Mouse (Mus musculus) adrenal gland, adult 18-20 months (tissue): ENCODE measurements around the gene 9530053A07Rik. TPM values are rescaled to one million over a fixed set of nuclear protein-coding genes. Genes with fewer than 3 reads are reported as not detected.

Source experiments
- DNase-seq, 2 experiments: peaks; one replicate each; pipeline ENCODE4 v3.0.0; 2021 to 2022; ENCODE audit warnings: low spot score in 2 of 2
- total RNA-seq, 2 experiments: library from RNA; stranded (reverse); gene quantifications; 1 replicate in 1 of 2; 2 replicates in 1 of 2; pipeline ENCODE4 v1.2.3; 2021

9530053A07Rik gene
- total RNA-seq, 2 experiments from 2014 or later, result not detected

DNA sequence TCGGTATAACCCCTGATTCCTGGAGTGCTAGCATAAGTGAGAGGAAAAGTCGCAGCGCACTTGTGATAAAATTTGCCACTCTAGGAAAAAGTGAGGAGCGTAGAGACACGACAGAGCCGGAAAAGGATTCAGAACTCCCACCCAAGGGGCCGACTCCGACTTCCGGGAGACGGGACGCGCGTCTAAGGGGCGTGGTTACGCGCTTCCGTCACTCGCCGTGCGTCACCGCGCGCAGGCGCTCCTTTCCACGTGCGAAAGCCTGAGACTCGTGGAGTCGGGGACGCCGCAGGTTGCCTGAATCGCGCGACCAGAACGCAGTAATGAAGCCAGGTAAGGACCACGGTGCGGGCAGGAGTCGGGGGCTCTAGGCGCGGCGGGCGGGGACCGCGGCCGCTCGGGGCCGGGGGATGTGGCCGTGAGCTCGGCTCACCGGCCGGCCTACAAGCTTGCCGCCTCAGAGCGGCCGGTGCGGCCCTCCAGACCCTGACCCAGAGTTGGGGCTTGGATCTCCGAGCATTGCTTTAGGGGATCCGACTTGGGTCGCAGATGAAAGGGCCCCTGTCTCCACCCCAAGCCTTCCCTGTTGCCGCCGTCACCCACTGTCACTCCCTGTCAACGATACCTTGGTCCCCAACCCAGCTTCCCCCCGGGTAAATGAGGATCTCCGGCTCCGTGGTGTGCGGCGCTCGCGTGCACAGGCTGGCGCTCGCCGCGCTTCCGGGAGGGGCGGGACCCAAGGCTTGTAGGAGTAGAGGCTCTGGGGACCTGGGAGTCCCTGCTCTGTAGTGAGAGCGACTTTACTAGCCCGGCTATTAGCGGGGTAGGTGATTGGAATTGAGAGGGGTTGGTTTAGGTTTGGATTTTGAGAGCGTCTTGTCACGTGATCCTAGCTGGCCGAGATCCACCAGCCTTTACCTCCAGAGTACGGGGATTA lies 40.5 kb downstream of the 9530053A07Rik start, which contains the start of gene Fbl:
TSS of gene Fbl (plus strand) at position 222 of the 934 bp plus-strand sequence.
- peak; percentile 87 to 89 for DNase-seq

DNA sequence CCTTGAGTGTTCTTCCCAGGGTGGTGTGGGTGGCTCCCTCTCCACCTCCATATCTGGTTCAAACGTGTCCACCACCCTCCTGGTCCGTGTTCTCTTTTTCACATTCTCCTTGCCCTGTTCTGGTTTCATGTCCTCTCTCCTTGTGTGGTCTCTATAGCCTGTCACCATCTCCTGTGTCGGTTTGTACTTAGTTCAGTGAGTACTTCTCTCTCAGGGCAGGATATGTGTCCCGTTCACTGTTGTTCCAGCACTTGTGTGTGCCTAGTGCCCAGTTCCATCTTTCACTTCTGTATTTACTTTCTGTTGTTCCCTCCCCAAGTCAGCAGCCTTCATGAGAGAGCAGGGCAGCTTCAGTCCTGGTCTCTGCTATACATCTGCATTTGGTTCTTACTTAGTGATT lies 46.1 kb downstream of the 9530053A07Rik start:
- DNase-seq, result no peak

DNA sequence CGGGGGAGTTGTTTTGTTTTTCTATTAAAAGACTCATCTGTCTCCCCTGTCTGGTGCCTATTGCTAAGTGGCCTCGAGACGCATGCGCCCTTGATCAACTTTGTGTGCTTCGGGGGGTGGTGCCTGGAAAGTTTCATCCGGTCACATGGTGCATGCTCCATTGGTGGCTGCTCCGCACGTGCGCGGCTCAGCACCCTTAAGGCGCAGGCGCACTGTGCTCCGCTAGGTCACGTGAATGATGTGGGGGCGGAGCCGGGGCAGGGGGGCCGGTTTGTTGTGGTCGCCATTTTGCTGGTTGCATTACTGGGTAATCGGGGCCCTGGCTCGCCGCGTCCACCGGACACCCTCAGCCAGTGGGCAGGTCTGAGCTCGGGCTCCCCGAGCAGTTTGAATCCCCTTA lies 50.0 kb downstream of the 9530053A07Rik start, which contains the start of gene Dyrk1b:
TSS of gene Dyrk1b (plus strand) at position 242 of the 400 bp plus-strand sequence.
- DNase-seq, result peak; percentile 97 to 98

DNA sequence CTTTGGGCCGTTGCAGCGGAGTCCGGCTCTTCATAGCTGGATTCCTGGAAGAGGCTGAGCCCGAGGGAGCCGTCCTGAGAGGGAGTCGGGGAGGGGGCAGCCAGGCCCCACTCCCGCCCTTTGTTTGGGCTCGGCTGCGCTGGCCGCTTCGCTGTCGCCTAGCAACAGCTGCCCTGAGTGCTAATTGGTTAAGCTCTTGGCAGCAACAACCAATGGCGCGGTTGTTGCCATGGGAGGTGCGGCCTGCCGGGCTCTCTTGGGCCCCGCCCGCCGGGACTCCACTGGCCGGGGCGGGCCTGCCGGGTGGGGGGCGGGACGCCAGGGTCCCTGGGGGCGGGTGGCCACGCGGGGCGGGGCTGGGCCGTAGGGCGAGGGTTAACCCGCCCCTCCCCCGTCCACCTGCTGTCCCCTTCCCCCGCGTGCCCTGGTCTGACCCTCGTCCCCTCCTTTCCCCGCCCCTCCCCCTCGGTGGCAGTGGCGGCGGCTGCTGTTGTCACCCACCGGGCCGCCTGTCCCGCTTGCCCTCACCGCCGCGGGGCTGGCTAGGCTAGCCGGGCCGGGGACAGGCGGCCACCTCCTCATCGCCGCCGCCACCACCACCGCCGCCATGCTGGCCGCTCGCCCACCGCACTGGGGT lies 50.6 kb downstream of the 9530053A07Rik start:
- peak; percentile 81 to 85 for DNase-seq

DNA sequence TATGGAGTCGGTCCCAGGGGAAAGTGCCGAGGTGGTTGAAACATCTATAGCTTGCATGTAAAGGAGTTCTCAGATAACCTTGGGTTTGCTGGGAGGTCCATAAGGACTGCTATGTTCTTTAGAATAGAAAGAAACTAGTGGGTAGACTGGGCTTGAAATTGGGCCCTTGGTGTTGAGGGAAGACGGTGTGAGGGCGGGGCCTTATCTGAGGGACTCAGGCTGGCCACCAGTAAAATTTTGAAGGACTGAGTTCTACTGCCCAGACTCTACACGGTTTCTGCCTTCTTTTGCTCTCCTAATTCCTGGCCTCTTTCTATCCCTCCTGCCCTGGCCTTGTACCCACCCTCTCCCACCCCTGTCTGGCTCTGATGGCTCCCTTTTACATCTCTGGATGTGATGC lies 51.6 kb downstream of the 9530053A07Rik start:
- DNase-seq, result no peak

DNA sequence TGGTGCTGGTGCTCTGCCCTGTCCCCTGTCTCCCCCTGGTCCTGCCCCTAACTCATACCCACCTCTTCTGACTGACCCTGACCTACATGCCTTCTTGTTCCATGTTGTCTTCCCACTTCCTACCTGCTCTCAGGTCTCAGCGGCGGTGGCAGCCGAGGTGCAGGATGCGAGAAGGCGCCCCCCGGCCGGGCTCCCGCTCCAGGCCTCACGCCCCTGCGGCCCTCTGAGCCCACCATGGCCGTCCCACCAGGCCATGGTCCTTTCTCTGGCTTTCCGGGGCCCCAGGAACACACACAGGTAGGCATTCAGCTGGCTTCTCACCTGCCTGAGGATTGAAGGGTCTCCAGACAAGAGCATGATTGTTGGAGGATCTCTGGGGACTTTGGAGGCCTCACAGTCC lies 52.1 kb downstream of the 9530053A07Rik start:
- DNase-seq, result no peak

DNA sequence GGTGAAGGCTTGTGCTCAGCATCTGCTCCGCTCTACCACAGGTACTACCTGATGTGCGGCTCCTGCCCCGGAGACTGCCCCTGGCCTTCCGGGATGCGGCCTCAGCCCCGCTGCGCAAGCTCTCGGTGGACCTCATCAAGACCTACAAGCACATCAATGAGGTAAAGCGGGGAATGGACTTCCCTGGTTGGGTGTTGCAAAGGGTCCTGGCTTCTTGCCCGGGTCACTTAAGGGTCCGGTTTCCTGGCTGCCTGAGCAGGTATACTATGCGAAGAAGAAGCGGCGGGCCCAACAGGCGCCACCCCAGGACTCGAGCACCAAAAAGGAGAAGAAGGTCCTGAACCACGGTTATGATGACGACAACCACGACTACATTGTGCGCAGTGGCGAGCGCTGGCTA lies 53.1 kb downstream of the 9530053A07Rik start:
- no peak for DNase-seq

DNA sequence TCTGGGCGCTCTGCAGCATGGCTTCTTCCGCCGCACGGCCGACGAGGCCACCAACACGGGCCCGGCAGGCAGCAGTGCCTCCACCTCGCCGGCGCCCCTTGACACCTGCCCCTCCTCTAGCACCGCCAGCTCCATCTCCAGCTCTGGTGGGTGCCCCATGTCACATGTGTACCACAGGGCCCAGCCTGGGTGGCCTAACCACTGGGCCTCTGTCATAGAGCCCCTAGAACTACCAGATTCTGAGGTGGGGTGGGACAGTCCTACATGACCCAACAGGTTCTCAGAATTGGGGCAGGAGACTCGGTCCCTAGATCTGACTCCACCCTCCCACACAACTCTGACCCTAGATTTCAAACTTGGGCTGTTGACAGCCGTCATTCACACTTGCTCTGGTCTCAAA lies 56.6 kb downstream of the 9530053A07Rik start:
- no peak for DNase-seq

DNA sequence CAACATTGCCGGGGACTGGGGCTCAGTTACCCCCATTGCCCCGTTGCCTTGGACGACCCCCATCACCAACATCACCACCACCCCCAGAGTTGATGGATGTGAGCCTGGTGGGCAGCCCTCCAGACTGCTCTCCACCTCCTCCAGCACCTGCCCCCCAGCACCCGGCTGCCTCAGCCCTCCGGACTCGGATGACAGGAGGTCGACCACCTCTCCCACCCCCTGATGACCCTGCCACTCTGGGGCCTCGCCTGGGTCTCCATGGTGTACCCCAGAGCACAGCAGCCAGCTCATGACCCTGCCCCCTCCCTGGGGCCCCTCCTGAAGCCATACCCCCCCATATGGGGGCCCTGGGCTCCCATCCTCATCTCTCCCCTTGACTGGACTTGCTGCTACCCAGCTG lies 57.4 kb downstream of the 9530053A07Rik start:
- DNase-seq, result no peak

DNA sequence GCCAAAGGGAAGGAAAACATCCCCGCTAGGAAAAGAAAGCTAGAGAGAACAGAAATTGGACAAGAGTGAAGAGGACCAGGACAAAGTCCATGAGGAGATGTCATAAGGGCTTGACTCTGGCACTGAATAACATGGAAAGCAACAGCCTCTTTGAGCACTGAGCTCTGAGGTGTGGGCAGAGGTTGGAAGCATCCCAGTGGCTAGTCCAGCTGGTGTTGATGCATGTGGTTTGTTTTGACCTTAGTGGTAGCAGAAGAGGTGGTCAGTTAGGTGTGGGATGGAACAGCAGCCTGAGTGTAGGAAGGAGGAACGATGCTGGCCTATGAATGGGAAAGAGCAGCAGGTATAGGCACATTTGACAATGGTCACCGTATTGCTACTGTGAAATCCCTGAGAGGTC lies 62.2 kb downstream of the 9530053A07Rik start:
- DNase-seq, result no peak

DNA sequence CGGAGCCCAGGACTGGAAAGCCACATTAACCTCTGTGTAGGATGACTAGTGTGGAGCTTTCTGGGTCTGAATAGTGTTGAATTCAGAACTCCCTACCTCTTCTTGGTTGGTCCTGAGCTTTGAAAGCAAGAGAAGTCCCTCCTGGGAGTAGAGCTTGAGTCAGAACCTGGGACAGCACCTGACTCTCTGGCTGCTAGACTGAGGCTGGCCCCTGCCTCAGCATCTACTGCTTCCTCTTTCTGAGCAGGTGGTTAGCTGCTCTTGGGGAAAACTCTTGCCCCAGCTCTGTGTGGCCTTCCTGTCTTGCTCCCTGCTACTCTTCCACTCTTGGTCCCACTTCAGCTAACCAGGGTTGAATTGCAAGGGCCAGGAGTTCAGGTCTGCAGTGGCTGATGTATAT lies 62.6 kb downstream of the 9530053A07Rik start:
- no peak for DNase-seq

DNA sequence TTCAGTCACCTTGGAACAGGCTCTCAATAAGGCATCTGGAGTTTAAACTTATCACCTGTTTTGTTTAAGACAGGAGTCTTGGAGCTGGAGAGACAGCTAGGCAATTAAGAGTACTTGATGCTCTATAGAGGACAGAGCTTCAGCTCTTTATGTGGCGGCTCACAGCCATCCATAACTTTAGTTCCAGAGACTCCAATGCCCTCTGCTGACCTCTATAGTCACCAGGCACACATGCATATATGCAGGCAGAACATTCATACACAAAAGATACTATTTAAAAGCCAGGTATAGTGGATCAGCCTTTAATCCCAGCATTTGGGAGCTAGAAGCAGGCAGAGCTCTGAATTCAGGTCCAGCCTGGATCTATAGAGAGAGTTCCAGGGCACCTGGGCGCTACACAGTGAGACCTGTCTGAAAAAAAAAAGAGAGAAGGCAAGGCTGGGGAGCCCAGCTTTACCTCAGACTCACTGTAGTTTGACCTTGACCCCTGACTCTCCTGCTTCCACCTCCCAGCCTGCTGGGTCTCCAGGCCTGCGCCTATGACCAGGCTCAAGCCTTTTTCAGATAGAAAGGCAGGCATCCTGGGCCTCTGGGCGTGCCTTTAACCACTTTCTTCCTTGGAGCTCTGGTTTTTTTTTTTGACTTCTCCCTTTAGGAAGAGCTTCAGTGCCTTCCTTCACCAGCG lies 66.3 kb downstream of the 9530053A07Rik start:
- DNase-seq, result no peak

DNA sequence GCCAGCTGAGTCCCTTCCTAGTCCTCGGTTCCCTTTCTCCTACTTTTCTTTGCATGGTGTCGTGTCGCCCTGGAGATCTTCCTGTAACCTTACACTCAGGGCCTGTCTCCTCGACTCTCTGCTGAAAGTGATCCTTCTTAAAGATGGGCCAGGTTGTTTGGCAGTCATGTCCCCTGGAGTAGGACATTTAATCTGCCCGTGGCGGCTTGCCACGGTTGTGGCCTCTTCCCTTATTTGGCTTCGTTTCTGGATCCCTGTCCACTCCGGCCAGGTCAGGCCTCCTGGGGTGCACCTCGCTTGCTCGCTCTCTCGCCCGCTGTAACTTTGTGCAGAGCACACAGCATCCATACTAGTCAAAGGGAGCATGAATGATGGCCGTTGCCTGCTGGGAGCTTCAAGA lies 67.3 kb downstream of the 9530053A07Rik start:
- no peak for DNase-seq

DNA sequence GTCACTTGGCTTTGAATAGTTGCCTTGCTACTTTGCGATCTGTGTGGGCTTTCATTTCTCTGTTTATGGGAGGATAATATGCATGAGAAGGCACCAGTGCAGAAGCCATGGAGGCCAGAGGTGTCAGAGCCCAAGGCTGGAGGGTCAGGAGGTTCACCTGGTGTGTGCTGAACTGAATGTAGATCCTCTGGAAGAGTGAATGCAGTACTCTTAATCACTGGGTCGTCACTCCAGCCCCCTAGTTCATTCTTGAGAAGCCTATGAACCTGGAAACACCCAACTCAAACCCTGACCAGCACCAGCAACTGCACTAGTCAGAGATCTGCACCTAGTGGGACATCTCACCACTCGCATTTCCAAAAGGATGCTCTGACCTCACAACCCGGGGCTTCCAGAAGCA lies 69.8 kb downstream of the 9530053A07Rik start:
- DNase-seq, result no peak

DNA sequence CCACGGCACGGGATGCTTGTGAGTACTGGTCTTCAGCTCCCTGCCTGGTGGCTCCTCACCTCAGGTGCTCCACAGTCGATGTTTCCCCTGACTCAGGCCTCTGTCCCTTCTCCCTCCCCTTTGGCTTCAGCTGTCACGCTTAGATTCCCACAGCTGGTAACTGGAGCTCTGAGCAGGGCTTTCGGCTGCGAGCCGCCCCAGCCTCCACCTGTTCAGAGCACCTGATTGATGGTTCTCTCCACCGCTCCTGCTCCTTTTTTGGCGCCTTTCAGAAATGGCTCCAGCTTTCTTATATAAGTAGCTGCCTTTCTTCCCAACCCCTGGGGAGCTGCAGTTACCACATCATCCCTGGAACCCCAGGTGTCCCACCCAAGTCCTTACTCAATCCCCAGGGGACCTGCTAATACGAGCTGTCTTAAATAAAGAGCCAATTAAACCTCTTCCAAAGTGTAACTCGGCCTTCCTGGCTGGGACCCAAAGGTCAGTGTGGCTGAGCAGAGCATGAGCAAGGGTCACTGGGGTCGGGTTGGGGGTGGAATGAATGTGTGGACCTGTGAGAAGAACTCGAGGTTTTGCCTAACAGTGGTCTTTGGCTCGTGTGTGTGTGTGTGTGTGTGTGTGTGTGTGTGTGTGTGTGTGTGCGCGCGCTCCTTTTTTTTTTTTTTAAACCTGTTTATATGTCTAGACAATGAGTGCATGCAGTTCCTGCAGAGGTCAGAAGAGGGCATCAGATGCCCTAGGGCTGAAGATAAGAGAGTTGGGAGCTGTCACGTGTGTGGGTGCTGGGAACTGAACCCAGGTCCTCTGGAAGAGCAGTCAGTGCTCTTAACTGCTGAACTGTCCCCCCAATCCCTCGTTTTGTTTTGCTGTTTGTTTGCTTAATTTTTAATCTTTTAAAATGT lies 74.2 kb downstream of the 9530053A07Rik start:
- no peak for DNase-seq

DNA sequence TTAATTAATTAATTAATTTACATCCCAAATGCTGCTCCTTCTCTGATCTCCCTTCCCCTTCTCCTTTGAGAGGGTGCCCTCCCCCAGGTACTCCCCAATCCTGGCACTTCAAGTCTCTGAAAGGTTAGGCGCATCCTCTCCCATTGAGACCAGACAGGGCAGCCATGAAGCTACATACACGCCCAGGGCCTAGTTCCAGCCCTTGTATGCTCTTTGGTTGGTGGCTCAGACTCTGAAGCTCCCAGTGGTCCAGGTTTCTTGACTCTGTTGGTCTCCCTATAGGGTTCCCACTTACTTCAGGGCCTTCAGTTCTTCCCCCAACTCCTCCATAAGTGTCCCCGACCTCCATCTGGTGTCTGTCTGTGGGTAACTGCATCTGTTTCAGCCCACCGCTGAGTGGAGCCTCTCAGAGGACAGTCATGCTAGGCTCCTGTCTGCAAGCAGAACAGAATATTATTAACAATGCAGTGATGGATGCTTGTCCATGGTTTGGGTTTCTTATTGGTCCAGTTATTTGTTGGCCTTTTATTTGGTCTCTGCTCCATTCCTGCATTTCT lies 76.9 kb downstream of the 9530053A07Rik start:
- DNase-seq, result no peak

DNA sequence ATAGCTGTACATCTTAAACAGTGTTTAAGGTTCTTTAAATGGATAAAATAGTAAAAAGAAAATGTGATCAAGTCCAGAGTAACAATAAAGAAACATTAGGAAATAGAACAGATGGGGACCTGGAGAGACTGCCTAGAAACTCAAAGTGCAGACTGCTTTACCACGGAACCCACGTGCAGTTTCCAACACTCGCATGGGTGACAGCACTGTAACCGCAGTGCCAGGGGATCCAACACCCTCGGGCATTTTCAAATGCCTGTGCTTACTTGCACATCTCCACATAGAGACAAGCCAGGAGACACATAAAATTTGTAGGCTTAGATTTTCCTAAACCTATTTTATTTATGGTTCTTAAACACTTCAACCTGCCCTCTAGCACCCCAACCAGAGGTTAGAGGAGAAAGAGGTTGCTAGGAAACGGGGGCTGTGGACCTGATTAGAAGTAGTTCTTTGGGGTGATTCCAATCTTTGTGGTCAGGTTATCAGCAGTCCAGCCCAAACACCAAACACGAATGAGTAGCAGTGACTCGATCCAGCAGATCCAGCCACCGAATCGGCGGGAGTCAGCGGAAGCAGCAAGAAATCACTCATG lies 79.2 kb downstream of the 9530053A07Rik start:
- DNase-seq, result no peak

DNA sequence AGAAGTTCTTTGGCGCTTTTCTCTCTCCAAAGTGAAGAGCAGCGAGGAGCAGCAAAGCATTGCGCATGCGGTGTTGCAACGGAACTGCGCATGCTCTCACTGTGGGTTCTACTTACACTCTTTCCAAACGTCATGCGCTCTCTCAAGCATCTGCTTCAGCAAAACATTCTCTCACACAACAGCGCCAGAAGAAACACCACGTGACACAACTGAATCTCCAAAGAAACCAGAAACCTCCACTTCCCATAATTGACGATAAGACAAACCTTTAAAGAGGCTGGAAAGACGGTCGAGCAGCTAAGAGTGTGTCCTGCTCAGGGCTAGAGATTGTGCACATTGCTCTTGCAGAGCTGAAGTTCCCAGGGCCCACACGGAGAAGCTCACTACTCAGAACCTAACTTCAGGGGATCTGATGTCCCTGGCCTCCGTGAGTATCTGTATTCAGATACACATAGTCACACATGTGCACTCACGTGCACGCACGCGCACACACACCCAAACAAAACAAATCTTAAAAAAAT lies 79.8 kb downstream of the 9530053A07Rik start:
- DNase-seq, result peak; percentile 36 to 50

DNA sequence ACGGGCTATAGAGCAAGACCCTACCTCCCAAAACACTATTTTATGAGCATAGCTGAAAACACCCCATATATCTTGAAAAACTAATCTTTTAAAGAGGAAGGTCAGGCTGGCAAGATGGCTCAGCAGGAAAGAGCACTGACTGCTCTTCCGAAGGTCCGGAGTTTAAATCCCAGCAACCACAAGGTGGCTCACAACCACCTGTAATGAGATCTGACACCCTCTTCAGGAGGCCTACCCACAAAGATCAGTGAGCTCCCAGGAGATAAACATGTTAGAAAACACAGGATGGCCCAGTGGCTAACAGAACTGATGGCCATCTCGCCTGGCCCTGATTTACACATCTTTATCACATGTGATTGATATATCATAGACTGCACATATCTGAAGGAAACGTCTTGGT lies 81.5 kb downstream of the 9530053A07Rik start:
- no peak for DNase-seq

DNA sequence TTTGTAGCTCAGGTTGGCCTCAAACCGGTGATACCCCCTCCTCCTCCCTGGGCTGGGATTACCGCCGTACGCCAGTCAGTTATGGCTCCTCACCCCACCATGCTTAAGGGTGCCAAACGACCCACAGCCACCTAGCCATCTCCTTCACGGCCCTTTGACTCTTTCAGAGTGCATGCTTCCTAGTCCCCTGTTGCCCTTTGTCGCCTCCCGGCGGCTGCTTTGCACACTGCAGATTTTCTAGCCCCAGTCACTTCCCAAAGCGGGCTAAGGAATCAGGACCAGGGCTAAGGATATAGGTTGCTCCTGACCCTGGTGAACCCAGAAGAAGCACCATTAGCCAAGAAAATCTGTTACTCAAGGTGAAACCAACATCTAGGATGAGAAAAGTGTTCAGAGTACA lies 84.9 kb downstream of the 9530053A07Rik start:
- DNase-seq, result peak; percentile 78 to 80
